Mouse (Mus musculus) ES-E14 (cell line): ENCODE measurements around the gene Dolk. TPM values are rescaled to one million over a fixed set of nuclear protein-coding genes. Genes with fewer than 3 reads are reported as not detected.

Experiments used
- DNase-seq: peaks from one replicate; pipeline ENCODE4 v3.0.0-alpha.2; 2013; ENCODE audit warnings: low read depth, low spot score
- H3K27ac ChIP-seq: 2 replicates; pipeline ENCODE4 v1.5.1; 2012; ENCODE audit warnings: low read depth, mild to moderate bottlenecking, low read length, moderate library complexity, mixed read lengths; ENCODE audit not compliant: poor library complexity, insufficient read depth, severe bottlenecking
- H3K36me3 ChIP-seq: 2 replicates; pipeline ENCODE4 v1.6.1; 2012; ENCODE audit warnings: mild to moderate bottlenecking, low read length, moderate library complexity, mixed read lengths; ENCODE audit not compliant: control insufficient read depth, poor library complexity, insufficient read depth, severe bottlenecking
- H3K4me1 ChIP-seq, 2 experiments: fragments of 150-350 bp in 1 of 2; sonication (generic) in 1 of 2; 2 replicates each; pipeline ENCODE4 v1.6.1; 2012; ENCODE audit warnings: low read length in 2 of 2, mild to moderate bottlenecking in 1 of 2, mixed read lengths in 1 of 2; ENCODE audit not compliant: control insufficient read depth in 2 of 2, insufficient read depth in 2 of 2, poor library complexity in 1 of 2
- H3K4me3 ChIP-seq, 2 experiments: fragments of 150-350 bp in 1 of 2; sonication (generic) in 1 of 2; 2 replicates each; pipeline ENCODE4 v1.5.1; 2012; ENCODE audit warnings: low read length in 2 of 2, low read depth in 1 of 2, mild to moderate bottlenecking in 1 of 2, mixed read lengths in 1 of 2; ENCODE audit not compliant: insufficient read depth in 1 of 2, poor library complexity in 1 of 2, severe bottlenecking in 1 of 2
- H3K9ac ChIP-seq: 2 replicates; pipeline ENCODE4 v1.6.1; 2012; ENCODE audit warnings: low read depth, mild to moderate bottlenecking, low read length, mixed read lengths; ENCODE audit not compliant: poor library complexity, insufficient read depth, severe bottlenecking
- H3K9me3 ChIP-seq: fragments of 150-350 bp; sonication (generic); 2 replicates; pipeline ENCODE4 v1.6.1; 2012; ENCODE audit warnings: low read depth, mild to moderate bottlenecking, low read length; ENCODE audit not compliant: control insufficient read depth, insufficient read depth
- CHD2 ChIP-seq: IDR thresholded peaks from 2 replicates; pipeline ENCODE4 v1.6.1; 2014; ENCODE audit warnings: mild to moderate bottlenecking, low read depth, low read length, inconsistent platforms
- HCFC1 ChIP-seq: IDR thresholded peaks from 2 replicates; pipeline ENCODE4 v1.6.1; 2012; ENCODE audit warnings: low read length, inconsistent platforms, borderline replicate concordance; ENCODE audit not compliant: insufficient read depth
- MAFK ChIP-seq: IDR thresholded peaks from 2 replicates; pipeline ENCODE4 v1.6.1; 2014; ENCODE audit warnings: mild to moderate bottlenecking, low read depth, low read length, inconsistent platforms; ENCODE audit not compliant: insufficient read depth
- ZC3H11A ChIP-seq: IDR thresholded peaks from 2 replicates; pipeline ENCODE4 v1.6.1; 2012; ENCODE audit warnings: low read depth, mild to moderate bottlenecking, inconsistent platforms, low read length, borderline replicate concordance
- ZNF384 ChIP-seq: IDR thresholded peaks from 2 replicates; pipeline ENCODE4 v1.6.1; 2012; ENCODE audit warnings: low read depth, low read length, inconsistent platforms
- in situ Hi-C, 2 experiments: fragments of 600-800 bp; cut with MboI; formaldehyde crosslinking; loops; one replicate each; pipeline ENCODE4 v1.15.1; 2025; ENCODE audit warnings: low sequenced_read_pairs in 2 of 2, inconsistent platforms in 1 of 2; ENCODE audit not compliant: unreplicated experiment in 2 of 2
- total RNA-seq: library from RNA; depleted of rRNA; stranded (reverse); fragments of 300-350 nt; gene quantifications from 2 replicates; pipeline ENCODE4 v1.2.3, GENCODE M21; 2012; rRNA removed

The Dolk gene
- total RNA-seq, 1 experiment: 25.2 TPM

- peaks cover 6% of the 10 kb centered on the region; the same call in 1 of the 2 replicates for H3K36me3 ChIP-seq
- H3K4me1 ChIP-seq: peaks cover 0 to 5% of the 10 kb centered on the region in 2 experiments; a peak in 1 of 4 replicates
- in situ Hi-C loops: no loop called here
- H3K4me3 ChIP-seq: peak overlapping the region; percentile 84 to 90
- DNase-seq: no peak
- H3K9ac ChIP-seq: peak overlapping the region; percentile 92
- H3K9me3 ChIP-seq: 0 out of 2 replicates have a peak, but pooled peaks cover 2% of the 10 kb centered on the region
- peak overlapping the region; percentile 48; the same call in 1 of the 2 replicates for H3K27ac ChIP-seq
- TF ChIP-seq MAFK: no peak
- TF ChIP-seq ZC3H11A: no peak
- no peak for TF ChIP-seq HCFC1
- no peak for TF ChIP-seq CHD2
- TF ChIP-seq ZNF384: no peak
These were observed 49.5 kb downstream of the Dolk start for GRCm38 (mm10) chr2:30236426-30237198.

DNA sequence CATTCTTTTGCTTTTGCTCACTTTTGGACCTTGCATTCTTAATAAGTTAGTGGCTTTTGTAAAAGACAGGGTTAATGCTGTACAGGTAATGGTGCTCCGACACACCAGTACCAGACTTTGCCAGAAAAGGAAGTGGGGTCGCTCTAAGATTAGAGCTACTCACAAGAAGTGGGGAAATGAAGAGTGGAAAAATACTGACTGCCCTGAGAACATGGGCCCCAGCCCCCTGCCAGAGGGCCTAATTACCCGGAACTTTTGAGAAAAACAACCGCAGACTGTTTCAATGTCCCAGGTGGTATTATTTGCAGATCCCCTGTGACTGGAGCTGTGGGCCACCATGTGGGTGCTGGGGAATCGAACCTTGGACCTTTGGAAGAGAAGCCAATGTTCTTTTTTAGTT is 50.5 kb downstream of the Dolk start:
- no peak for TF ChIP-seq MAFK
- no peak for TF ChIP-seq ZNF384
- TF ChIP-seq CHD2: no peak
- TF ChIP-seq HCFC1: no peak
- no peak for TF ChIP-seq ZC3H11A
- Histone ChIP-seq H3K9me3 (peaks cover 3% of the 10 kb centered on the region; the same call in 1 of the 2 replicates), H3K4me3 (no peak overlapping the region), H3K36me3 (no peaks in the 10 kb centered on the region), H3K27ac (no peak overlapping the region), H3K4me1 (peaks cover 0 to 5% of the 10 kb centered on the region in 2 experiments; a peak in 1 of 4 replicates), H3K9ac (no peak overlapping the region)
- in situ Hi-C loops: no loop called here
- no peak for DNase-seq

Other genes starting within 250 kb of the Dolk start
- 22.6 and 35.2 TPM in 2 replicates for gene Wdr34, start 237.5 kb downstream of the Dolk start, total RNA-seq
- 695 and 901 TPM in 2 replicates for gene Set, start 229.0 kb downstream of the Dolk start, total RNA-seq
- gene Pkn3, start 208.7 kb downstream of the Dolk start, total RNA-seq: 19.1 and 24.3 TPM in 2 replicates
- 133 and 202 TPM in 2 replicates for gene Zdhhc12, start 192.7 kb downstream of the Dolk start, total RNA-seq
- gene Zer1, start 161.7 kb downstream of the Dolk start, total RNA-seq: 11.4 and 16.2 TPM in 2 replicates
- gene Tbc1d13, start 152.6 kb downstream of the Dolk start, total RNA-seq: 62.4 and 65.9 TPM in 2 replicates
- 18.9 and 19.0 TPM in 2 replicates for gene Endog, start 114.8 kb downstream of the Dolk start, total RNA-seq
- 46.5 and 66.9 TPM in 2 replicates for gene Spout1, start 107.9 kb downstream of the Dolk start, total RNA-seq
- gene Kyat1, start 80.5 kb downstream of the Dolk start, total RNA-seq: 5.2 and 7.7 TPM in 2 replicates
- 26.6 and 35.1 TPM in 2 replicates for gene Lrrc8a, start 48.6 kb downstream of the Dolk start, total RNA-seq
- gene Gm28035, start 45.8 kb downstream of the Dolk start, total RNA-seq: 0.76 and 1.4 TPM in 2 replicates
- 2.7 and 5.5 TPM in 2 replicates for gene Phyhd1, start 20.1 kb downstream of the Dolk start, total RNA-seq
- gene Gm28038, start 5.3 kb downstream of the Dolk start, total RNA-seq: not detected in 2 replicates
- 84.5 and 115 TPM in 2 replicates for gene Nup188, start 63 bp upstream of the Dolk start, total RNA-seq
- gene Sh3glb2, start 73.0 kb upstream of the Dolk start, total RNA-seq: 64.8 and 90.3 TPM in 2 replicates
- 46.0 and 57.4 TPM in 2 replicates for gene Miga2, start 77.9 kb upstream of the Dolk start, total RNA-seq
- gene Dolpp1, start 105.9 kb upstream of the Dolk start, total RNA-seq: 55.6 and 87.0 TPM in 2 replicates
- 5.3 and 5.8 TPM in 2 replicates for gene Crat, start 129.5 kb upstream of the Dolk start, total RNA-seq
- 97.9 and 103 TPM in 2 replicates for gene Ptpa, start 129.7 kb upstream of the Dolk start, total RNA-seq
- 13.3 and 17.7 TPM in 2 replicates for gene Ier5l, start 187.9 kb upstream of the Dolk start, total RNA-seq